Mouse (Mus musculus): ENCODE results near the gene Trp63.
"Not testable (repeated sequence)": the region's sequence is repeated elsewhere in the genome, so short reads cannot be mapped to it uniquely, and the experiment has no call there.

Trp63 gene

DNA sequence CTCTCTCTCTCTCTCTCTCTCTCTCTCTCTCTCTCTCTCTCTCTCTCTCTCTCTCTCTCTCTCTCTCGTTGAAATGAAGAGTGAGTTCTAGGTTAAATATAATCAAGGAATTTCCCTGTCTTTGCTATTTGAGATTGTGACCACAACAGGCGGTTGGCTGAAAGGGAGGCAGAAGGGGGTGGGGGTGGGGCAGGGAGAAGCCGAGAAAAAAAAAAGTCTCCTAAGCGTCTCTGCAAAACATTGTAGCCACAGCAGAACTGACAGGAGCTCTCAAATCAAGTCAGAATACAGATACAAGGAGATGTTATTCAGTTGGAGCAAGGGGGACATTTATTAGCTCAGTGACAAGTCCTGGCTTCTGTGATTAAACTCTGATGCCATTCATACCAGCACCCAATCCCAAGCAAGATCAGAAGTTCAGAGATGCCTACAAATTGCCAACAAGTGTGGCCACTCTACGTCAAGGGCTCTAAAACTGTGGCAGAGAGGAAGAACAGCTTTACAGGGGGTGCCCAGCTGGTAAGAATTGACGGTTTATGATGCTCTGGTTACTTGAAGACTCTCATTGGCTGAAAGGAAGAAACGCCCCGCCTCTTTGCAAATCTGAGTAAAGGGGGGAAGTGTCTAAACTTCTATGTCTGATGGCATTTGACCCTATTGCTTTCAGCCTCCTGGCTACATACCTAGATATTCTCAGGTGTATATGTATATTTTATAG, at the start of gene Trp63:
Gene Trp63, plus strand, starts transcription at position 233 of the 718 bp plus-strand sequence.
- no peak for DNase-seq (ENCODE audit: low spot score)

- not testable (repeated sequence) for DNase-seq (ENCODE audit: low spot score)
Measured at GRCm38 (mm10) chr16:25644716-25645115, 38.8 kb upstream of the Trp63 start.

GRCm38 (mm10) chr16:25660510-25661235, 22.9 kb upstream of the Trp63 start:
- DNase-seq (ENCODE audit: low spot score): no peak

DNA sequence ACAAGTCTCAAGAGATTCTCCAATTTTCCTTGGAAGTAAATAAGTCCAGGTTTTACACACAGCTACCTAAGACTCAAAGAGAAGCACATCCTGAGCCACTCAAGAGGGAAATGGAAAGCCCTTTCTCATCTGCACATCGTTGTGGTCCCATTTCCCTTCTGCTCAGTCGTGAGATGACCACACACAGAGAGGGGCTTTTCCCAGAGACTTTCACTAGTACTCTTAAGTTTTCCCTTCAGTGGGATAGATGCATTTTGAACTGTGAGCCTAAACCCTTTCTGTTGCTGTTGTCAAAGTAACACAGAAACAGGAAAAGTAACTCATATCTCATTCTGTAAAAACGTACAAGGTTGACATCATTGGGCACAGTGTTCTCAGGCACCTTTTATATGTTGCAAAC, 20.4 kb upstream of the Trp63 start:
- no peak for DNase-seq (ENCODE audit: low spot score)

- DNase-seq (ENCODE audit: low spot score): peak; percentile 55
Measured at GRCm38 (mm10) chr16:25673861-25674440, 9.6 kb upstream of the Trp63 start.

DNA sequence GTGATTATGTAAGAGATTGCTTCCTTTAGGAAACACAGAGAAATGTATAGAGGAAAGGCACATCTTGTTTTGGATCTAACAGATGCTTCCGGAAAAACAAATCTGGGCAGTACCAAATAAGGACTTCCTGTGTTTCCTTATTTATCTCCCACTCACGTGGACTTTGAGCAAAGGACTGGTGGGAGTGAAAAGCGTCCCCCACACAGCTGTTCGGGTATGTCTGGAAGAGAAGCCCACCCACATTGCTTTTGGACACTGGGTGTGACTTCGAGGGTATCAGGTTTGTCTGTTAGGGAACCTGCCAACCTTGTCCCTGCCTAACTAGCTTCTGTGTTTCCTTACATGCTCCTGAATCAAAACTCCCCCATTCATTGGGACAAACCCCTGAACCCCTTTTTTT, 3.2 kb upstream of the Trp63 start:
- no peak for DNase-seq (ENCODE audit: low spot score)

- peak; percentile 14 for DNase-seq (ENCODE audit: low spot score)
Measured at GRCm38 (mm10) chr16:25682533-25682932, 1.0 kb upstream of the Trp63 start.

DNA sequence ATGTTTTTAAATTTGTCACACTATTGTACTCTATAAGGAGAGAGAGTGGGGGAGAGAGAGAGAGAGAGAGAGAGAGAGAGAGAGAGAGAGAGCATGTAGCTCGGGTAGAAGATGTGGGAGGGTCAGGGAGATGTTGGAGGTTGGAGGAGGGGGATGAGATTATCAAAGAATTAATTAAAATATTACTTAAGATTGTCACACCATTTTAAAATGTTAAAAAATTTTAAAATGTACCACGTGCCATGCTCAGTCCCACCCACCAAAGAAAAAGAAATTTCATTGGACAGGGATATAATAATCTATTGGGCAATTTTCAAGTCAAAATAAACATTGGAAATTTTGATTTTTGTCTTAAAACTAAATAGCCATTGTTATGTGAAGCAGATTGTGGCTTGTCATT, 1.0 kb downstream of the Trp63 start:
- no peak for DNase-seq (ENCODE audit: low spot score)

GRCm38 (mm10) chr16:25690612-25691011, 7.0 kb downstream of the Trp63 start:
- DNase-seq (ENCODE audit: low spot score): no peak

DNA sequence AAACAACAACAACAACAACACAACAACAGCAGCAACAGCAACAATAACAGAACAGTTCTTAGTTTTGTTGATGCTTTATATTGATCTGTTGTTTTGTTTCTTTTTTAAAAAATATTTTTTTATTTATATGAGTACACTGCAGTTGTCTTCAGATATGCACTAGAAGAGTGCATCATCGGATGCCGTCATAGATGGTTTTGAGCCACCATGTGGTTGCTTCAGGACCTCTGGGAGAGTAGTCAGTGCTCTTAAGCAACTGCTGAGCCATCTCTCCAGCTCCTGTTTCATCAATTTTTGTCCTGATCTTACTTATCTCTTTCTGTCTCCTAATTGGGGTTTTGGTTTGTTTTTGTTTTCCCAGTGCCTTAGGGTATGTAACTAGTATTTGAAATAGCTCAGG, 17.7 kb downstream of the Trp63 start:
- no peak for DNase-seq (ENCODE audit: low spot score)

- no peak for DNase-seq (ENCODE audit: low spot score)
Measured at GRCm38 (mm10) chr16:25706260-25706659, 22.7 kb downstream of the Trp63 start.

GRCm38 (mm10) chr16:25715790-25716189, 32.2 kb downstream of the Trp63 start:
- no peak for DNase-seq (ENCODE audit: low spot score)

DNA sequence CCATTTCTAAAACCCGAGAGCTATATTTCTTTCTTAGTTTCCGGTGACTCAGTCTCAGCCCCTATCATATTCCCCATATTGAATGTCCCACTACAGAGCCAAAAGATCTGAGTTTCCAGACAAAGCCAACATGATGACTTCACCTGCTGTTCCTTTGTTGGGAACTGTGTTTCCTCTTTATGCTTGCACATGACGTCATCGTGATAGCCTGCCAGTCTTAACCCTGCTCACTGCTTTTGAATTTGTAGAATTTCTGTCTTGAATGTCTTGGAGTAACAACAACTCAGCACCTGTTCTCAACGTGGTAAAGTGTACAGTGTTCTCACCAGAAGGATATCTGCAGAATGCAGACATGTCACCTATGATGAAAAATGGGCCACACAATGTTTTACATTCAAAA, 39.6 kb downstream of the Trp63 start:
- DNase-seq (ENCODE audit: low spot score): no peak

- DNase-seq (ENCODE audit: low spot score): no peak
Measured at GRCm38 (mm10) chr16:25727001-25727400, 43.4 kb downstream of the Trp63 start.

DNA sequence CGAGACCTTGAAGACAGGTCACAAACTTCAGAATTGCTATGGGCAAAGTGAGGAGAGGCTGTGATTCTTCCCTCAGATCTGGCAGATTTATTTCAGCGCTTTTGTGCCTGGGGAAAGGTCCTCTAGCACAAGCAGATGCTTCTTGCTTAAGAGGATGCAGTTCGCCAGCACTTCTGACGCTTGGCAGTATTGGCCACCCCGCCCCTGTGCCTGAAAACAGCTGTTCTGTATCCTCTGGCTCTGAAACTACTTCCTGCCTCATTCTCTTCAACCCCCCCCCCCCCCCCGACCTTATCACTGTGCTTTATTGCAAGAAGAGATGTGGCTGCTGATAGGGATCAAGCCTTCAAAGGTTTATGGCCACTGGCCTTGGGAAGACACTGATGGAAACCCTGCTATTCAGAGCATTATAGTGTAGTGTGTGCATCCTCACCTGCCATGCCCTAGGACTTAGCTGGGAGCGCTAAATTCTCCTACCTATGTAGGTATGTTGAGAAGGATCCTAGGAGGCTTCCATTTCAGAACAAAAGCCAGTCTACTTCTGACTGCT, 44.5 kb downstream of the Trp63 start:
- DNase-seq (ENCODE audit: low spot score): peak; percentile 6

DNA sequence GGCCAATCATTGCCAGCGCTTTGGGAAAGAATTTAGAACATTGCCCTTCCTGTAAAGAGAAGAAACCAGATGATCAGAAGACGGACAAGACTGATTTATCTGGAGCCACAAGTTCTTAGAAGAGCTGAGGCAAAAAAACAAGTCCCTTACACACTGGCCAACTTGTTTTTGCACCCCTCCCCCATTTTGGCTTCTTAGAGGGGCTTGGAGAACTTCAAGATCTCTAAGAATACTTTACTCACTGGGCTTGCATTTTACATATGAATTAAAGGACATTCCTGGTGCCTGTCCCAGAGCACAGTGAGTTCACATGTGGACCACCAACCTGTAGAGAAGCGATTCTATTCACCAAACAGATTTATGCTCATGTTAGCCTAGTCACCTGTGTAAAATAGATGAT, 53.3 kb downstream of the Trp63 start:
- DNase-seq (ENCODE audit: low spot score): no peak

GRCm38 (mm10) chr16:25737623-25738050, 54.1 kb downstream of the Trp63 start:
- no peak for DNase-seq (ENCODE audit: low spot score)

- peak; percentile 29 for DNase-seq (ENCODE audit: low spot score)
Measured at GRCm38 (mm10) chr16:25746807-25747206, 63.2 kb downstream of the Trp63 start.

GRCm38 (mm10) chr16:25751866-25752265, 68.3 kb downstream of the Trp63 start:
- no peak for DNase-seq (ENCODE audit: low spot score)

- DNase-seq (ENCODE audit: low spot score): no peak
Measured at GRCm38 (mm10) chr16:25758108-25758507, 74.5 kb downstream of the Trp63 start.

- no peak for DNase-seq (ENCODE audit: low spot score)
Measured at GRCm38 (mm10) chr16:25765549-25765948, 82.0 kb downstream of the Trp63 start.

GRCm38 (mm10) chr16:25774611-25775010, 91.0 kb downstream of the Trp63 start:
- no peak for DNase-seq (ENCODE audit: low spot score)

DNA sequence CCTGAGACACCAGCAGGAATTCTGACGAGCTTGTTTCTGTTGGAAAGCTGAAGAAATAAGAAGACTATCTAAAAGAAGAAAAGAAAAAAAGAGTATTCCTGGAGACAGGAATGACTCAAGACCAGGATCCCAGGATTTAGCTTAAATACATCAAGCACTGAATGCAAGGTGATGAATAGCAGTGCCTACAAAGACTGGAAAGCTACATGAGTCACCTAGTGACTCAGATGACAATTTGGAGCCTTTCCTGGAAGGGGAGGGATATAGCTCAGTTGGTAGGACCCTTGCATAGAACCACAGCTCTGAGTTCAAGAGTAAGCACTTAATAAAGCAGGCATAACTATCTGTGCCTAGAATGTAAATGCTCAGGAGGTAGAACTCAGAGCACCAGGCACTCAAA, 93.9 kb downstream of the Trp63 start:
- DNase-seq (ENCODE audit: low spot score): no peak

Data from lung, postnatal 25 days (tissue).